Mouse (Mus musculus): ENCODE measurements around the gene Plek2.
A peak's percentile ranks its signal among the peaks of the same experiment; 100 is the strongest.

DNA sequence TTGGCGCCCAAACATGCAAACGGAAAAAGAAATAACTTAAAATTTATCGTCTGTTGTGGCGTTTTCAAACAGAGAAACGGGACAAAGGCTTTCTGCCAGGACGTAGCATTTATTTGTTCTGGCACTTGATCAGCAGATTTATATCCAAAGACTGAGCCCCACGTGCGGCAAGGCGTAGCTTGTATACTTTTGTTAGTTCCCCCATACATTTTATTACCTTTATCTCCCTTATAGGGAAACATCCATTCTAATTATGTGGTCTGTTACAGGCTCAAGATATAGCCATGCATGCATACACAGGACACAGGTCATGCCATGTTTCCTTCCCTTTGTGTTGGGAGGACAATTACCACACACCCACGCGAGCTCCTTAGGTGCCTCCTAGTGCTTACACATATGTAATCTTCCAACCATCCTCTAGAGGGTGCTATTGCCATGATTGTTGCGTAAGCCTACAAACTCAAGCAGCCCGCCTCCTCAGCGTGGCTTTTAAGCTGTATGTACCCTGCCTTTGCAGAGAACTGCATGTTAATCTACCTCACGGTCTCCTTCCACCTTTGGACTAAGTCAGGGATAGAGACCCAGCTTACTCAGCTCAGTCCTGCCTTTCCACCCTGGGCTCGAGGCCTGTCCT is 12.4 kb upstream of the Plek2 start:
- TF ChIP-seq EP300 (IDR thresholded peaks at IDR 0.05; ENCODE audit: low read depth) (no peak), CTCF (IDR thresholded peaks at IDR 0.05; ENCODE audit: low read depth) (peak; percentile 87)

Measured in heart, postnatal 0 days (tissue).